Mouse (Mus musculus): ENCODE results near the gene Usp29. TPM values are rescaled to one million over a fixed set of nuclear protein-coding genes. Genes with fewer than 3 reads are reported as not detected.
"Not testable (repeated sequence)": the region's sequence is repeated elsewhere in the genome, so short reads cannot be mapped to it uniquely, and the experiment has no call there.

The Usp29 gene
- polyA plus RNA-seq, 1 experiment from 2014 or later = 2.7 TPM

DNA sequence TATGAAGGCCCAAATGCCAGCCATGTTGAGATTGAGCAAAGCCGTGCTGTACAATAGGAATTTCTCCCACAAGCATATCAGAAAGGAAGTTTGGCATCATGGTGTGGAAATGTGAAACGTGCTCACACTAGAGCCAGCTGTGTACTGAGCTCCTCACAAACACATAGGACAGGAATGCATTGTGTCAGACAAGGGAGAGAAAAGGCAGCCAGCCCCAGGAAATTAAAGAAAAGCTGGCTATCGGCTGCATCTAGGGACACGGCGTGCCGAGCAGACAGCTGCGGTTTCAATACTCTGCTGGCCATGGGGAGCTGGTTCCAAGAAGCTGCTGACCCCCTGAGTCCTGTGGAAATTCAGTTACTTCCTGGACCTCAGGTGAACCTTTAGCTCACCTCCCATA is 155.0 kb downstream of the Usp29 start:
- H3K4me2 ChIP-seq = no peak overlapping the region
- H3K9me3 ChIP-seq (replicated peaks) = no peaks in the 10 kb centered on the region
- no peaks in the 10 kb centered on the region for H3K27me3 ChIP-seq (replicated peaks)
- no peaks in the 10 kb centered on the region for H3K4me1 ChIP-seq
- no peak overlapping the region for H3K27ac ChIP-seq
- H3K9ac ChIP-seq = no peak overlapping the region
- no peak overlapping the region for H3K4me3 ChIP-seq
- no peak for ATAC-seq
- WGBS (ENCODE audit: insufficient replicate concordance) = 63% methylated on average over 7 of the region's 7 CpGs
- no peaks in the 10 kb centered on the region for H3K36me3 ChIP-seq

- no peak overlapping the region for H3K9ac ChIP-seq
- no peaks in the 10 kb centered on the region for H3K27me3 ChIP-seq (replicated peaks)
- H3K36me3 ChIP-seq = no peaks in the 10 kb centered on the region
- H3K27ac ChIP-seq = no peak overlapping the region
- no peak overlapping the region for H3K4me2 ChIP-seq
- H3K9me3 ChIP-seq (replicated peaks) = no peaks in the 10 kb centered on the region
- WGBS (ENCODE audit: insufficient replicate concordance) = 74% methylated on average over 1 of the region's 1 CpGs
- no peak for ATAC-seq
- H3K4me3 ChIP-seq = no peak overlapping the region
- no peaks in the 10 kb centered on the region for H3K4me1 ChIP-seq
Measured at GRCm38 (mm10) chr7:6886896-6887295, 156.5 kb downstream of the Usp29 start.

GRCm38 (mm10) chr7:6889871-6890270 is 159.5 kb downstream of the Usp29 start:
- Histone ChIP-seq H3K9me3 (replicated peaks) (no peaks in the 10 kb centered on the region), H3K36me3 (no peaks in the 10 kb centered on the region), H3K27ac (no peak overlapping the region), H3K4me3 (no peak overlapping the region), H3K4me1 (no peaks in the 10 kb centered on the region), H3K27me3 (replicated peaks) (no peaks in the 10 kb centered on the region), H3K4me2 (no peak overlapping the region), H3K9ac (no peak overlapping the region)
- no peak for ATAC-seq
- 70% methylated on average over 5 of the region's 5 CpGs for WGBS (ENCODE audit: insufficient replicate concordance)

- no peak for ATAC-seq
- Histone ChIP-seq H3K9ac (no peak overlapping the region), H3K4me3 (no peak overlapping the region), H3K4me2 (no peak overlapping the region), H3K27me3 (replicated peaks) (no peaks in the 10 kb centered on the region), H3K36me3 (no peaks in the 10 kb centered on the region), H3K4me1 (no peaks in the 10 kb centered on the region), H3K27ac (no peak overlapping the region), H3K9me3 (replicated peaks) (no peaks in the 10 kb centered on the region)
- 42% methylated on average over 3 of the region's 3 CpGs for WGBS (ENCODE audit: insufficient replicate concordance)
Measured at GRCm38 (mm10) chr7:6891206-6891605, 160.8 kb downstream of the Usp29 start.

DNA sequence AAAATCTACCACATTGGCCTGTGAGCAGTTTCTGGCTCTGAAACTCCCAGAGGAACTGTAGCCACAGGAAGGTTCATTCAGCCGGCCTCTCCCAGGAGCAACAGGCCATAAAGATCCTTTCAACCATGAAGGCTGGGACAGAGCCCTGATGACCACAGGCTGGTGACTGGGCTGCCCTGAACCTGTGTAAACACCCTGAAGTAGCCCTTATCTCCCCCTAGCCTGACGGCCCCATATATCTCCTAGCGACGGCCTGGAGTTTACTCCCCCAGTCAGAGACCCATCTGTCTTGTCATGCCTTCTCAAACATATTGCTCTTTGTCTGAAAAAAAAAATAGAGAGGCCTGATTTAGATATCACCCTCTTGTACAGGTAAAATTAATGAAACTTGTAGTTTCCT is 166.6 kb downstream of the Usp29 start:
- H3K9me3 ChIP-seq (replicated peaks); H3K9ac ChIP-seq; H3K36me3 ChIP-seq; H3K4me1 ChIP-seq; H3K4me3 ChIP-seq; H3K4me2 ChIP-seq; H3K27ac ChIP-seq; H3K27me3 ChIP-seq (replicated peaks); ATAC-seq: not testable (repeated sequence)
- 35% methylated on average over 4 of the region's 4 CpGs for WGBS (ENCODE audit: insufficient replicate concordance)

DNA sequence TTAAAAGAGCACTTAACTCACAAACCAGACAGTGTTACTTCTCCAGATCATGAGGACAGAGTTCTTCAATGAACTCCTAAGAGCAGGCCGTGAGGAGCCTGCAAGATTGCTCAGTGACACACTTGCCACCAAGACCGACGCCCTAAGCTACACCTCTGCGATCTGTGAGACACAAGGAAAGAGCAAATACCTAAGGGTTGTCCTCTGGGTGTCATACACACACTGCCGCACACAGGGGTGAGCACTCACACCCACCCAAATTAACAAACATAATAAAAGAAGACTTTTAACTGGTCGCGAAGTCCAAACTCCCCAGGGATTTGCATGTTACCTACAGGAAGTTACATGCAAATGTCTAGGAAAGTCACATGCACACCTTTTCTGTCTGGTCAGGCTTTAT is 170.3 kb downstream of the Usp29 start:
- no peaks in the 10 kb centered on the region for H3K9me3 ChIP-seq (replicated peaks)
- H3K36me3 ChIP-seq = no peaks in the 10 kb centered on the region
- WGBS (ENCODE audit: insufficient replicate concordance) = 83% methylated on average over 7 of the region's 7 CpGs
- no peaks in the 10 kb centered on the region for H3K4me1 ChIP-seq
- H3K9ac ChIP-seq = no peak overlapping the region
- no peak overlapping the region for H3K27ac ChIP-seq
- H3K27me3 ChIP-seq (replicated peaks) = no peaks in the 10 kb centered on the region
- H3K4me3 ChIP-seq = no peak overlapping the region
- H3K4me2 ChIP-seq = no peak overlapping the region
- no peak for ATAC-seq

GRCm38 (mm10) chr7:6903489-6903888 is 173.1 kb downstream of the Usp29 start:
- Histone ChIP-seq H3K36me3 (no peaks in the 10 kb centered on the region), H3K4me3 (no peak overlapping the region), H3K27me3 (replicated peaks) (no peaks in the 10 kb centered on the region), H3K9ac (no peak overlapping the region), H3K4me1 (no peaks in the 10 kb centered on the region), H3K4me2 (no peak overlapping the region), H3K9me3 (replicated peaks) (no peaks in the 10 kb centered on the region), H3K27ac (no peak overlapping the region)
- no peak for ATAC-seq
- WGBS (ENCODE audit: insufficient replicate concordance) = 77% methylated on average over 8 of the region's 8 CpGs

DNA sequence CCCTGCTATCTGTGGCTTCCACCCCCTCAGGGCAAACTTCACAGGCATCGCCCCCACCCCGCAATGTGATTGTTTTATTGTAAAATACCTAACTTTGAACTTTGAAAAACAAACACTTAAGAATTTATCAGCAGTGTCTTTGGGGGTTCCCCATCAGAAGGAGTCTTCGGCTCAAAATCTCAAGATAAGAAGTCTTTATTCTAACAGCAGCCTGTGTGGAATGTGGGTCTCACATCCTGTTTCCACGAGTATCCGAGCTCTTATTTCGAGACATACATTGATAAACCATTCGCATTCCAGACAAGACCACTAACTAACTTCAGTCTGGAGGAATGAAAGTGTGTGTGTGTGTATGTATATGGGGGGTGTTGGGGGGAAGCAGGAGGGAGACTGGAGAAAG is 180.1 kb downstream of the Usp29 start:
- no peaks in the 10 kb centered on the region for H3K9me3 ChIP-seq (replicated peaks)
- peaks cover 2% of the 10 kb centered on the region; the same call in 1 of the 2 replicates for H3K4me1 ChIP-seq
- no peak overlapping the region for H3K4me3 ChIP-seq
- no peak overlapping the region for H3K4me2 ChIP-seq
- no peaks in the 10 kb centered on the region for H3K36me3 ChIP-seq
- no peaks in the 10 kb centered on the region; the same call in 1 of the 2 replicates for H3K27me3 ChIP-seq (replicated peaks)
- 21% methylated on average over 7 of the region's 7 CpGs for WGBS (ENCODE audit: insufficient replicate concordance)
- ATAC-seq = no peak
- peak overlapping the region; percentile 49; the same call in 1 of the 2 replicates for H3K27ac ChIP-seq
- H3K9ac ChIP-seq = no peak overlapping the region

DNA sequence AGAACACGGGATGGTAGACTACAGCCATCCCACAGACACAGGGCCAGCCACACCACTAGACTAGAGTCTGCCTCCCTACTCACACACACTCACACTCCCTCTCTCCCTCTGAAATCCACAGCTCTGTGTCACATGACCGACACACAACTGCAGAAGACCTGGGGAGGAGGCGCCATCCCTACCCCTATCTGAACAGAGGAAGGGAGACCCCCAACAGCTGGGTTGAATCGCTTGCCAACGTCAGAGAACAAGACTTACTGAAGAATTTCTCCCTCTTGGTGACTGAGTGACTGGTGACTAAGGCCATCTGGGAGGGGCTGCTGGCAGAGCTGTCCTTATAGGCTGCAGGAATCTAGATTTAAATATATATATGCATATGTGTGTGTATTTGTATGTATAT is 181.4 kb downstream of the Usp29 start:
- H3K9me3 ChIP-seq (replicated peaks) = no peaks in the 10 kb centered on the region
- no peak for ATAC-seq

GRCm38 (mm10) chr7:6913439-6914380 is 183.3 kb downstream of the Usp29 start:
- WGBS (ENCODE audit: insufficient replicate concordance) = 19% methylated on average over 30 of the region's 30 CpGs
- no peaks in the 10 kb centered on the region for H3K36me3 ChIP-seq
- no peak overlapping the region for H3K4me3 ChIP-seq
- H3K4me1 ChIP-seq = peaks cover 5% of the 10 kb centered on the region; the same call in 1 of the 2 replicates
- H3K9ac ChIP-seq = no peak overlapping the region
- ATAC-seq = no peak
- H3K9me3 ChIP-seq (replicated peaks) = no peaks in the 10 kb centered on the region
- peak overlapping the region; percentile 49 for H3K4me2 ChIP-seq
- no peaks in the 10 kb centered on the region; the same call in 1 of the 2 replicates for H3K27me3 ChIP-seq (replicated peaks)
- H3K27ac ChIP-seq = peak overlapping the region; percentile 56; the same call in 1 of the 2 replicates

More for the DNA sequence above, 181.4 kb downstream of the Usp29 start:
- no peak overlapping the region for H3K9ac ChIP-seq
- WGBS (ENCODE audit: insufficient replicate concordance) = 54% methylated on average over 5 of the region's 5 CpGs
- no peaks in the 10 kb centered on the region; the same call in 1 of the 2 replicates for H3K27me3 ChIP-seq (replicated peaks)
- no peaks in the 10 kb centered on the region for H3K36me3 ChIP-seq
- H3K27ac ChIP-seq = peak overlapping the region; percentile 49; the same call in 1 of the 2 replicates
- H3K4me3 ChIP-seq = no peak overlapping the region
- peaks cover 2% of the 10 kb centered on the region; the same call in 1 of the 2 replicates for H3K4me1 ChIP-seq
- no peak overlapping the region for H3K4me2 ChIP-seq

GRCm38 (mm10) chr7:6917126-6917525 is 186.7 kb downstream of the Usp29 start:
- Histone ChIP-seq H3K36me3 (no peaks in the 10 kb centered on the region), H3K9me3 (replicated peaks) (no peaks in the 10 kb centered on the region), H3K27me3 (replicated peaks) (no peaks in the 10 kb centered on the region; the same call in 1 of the 2 replicates), H3K4me3 (no peak overlapping the region), H3K9ac (no peak overlapping the region), H3K4me2 (no peak overlapping the region), H3K4me1 (peaks cover 3% of the 10 kb centered on the region; the same call in 1 of the 2 replicates), H3K27ac (no peak overlapping the region)
- WGBS (ENCODE audit: insufficient replicate concordance) = 72% methylated on average over 5 of the region's 5 CpGs
- ATAC-seq = no peak

GRCm38 (mm10) chr7:6918267-6918666 is 187.9 kb downstream of the Usp29 start:
- Histone ChIP-seq H3K9me3 (replicated peaks) (no peaks in the 10 kb centered on the region), H3K9ac (no peak overlapping the region), H3K4me2 (no peak overlapping the region), H3K36me3 (no peaks in the 10 kb centered on the region), H3K4me3 (no peak overlapping the region), H3K27me3 (replicated peaks) (no peaks in the 10 kb centered on the region; the same call in 1 of the 2 replicates), H3K4me1 (peaks cover 3% of the 10 kb centered on the region; the same call in 1 of the 2 replicates), H3K27ac (no peak overlapping the region)
- WGBS (ENCODE audit: insufficient replicate concordance) = 16% methylated on average over 10 of the region's 10 CpGs
- ATAC-seq = 0 out of 2 replicates have a peak, but pooled peaks have one; percentile 40
